Mouse (Mus musculus) midbrain, embryonic 11.5 days (tissue): ENCODE measurements around the gene Ankrd6. TPM values are rescaled to one million over a fixed set of nuclear protein-coding genes. Genes with fewer than 3 reads are reported as not detected.

ENCODE experiments used
- ATAC-seq: fragments of 200-750 bp; cut with Nextera tagmentation; 2 replicates; pipeline ENCODE4 v1.8.0; 2017; ENCODE audit warnings: moderate TSS enrichment, moderate library complexity; ENCODE audit not compliant: low FRiP score
- DNase-seq: peaks from one replicate; pipeline ENCODE4 v3.0.0; 2015; ENCODE audit warnings: low spot score; ENCODE audit errors: missing footprints
- H3K27ac ChIP-seq: fragments of 300-500 bp; sonication (generic); 2 replicates; pipeline ENCODE4 v1.5.1; 2014; ENCODE audit warnings: low read depth, low read length
- H3K27me3 ChIP-seq: fragments of 300-500 bp; sonication (generic); 2 replicates; pipeline ENCODE4 v1.6.1; 2014; ENCODE audit warnings: mild to moderate bottlenecking, low read length, moderate library complexity, mixed read lengths; ENCODE audit not compliant: control insufficient read depth, insufficient read depth
- H3K36me3 ChIP-seq: fragments of 300-500 bp; sonication (generic); 2 replicates; pipeline ENCODE4 v1.6.1; 2014; ENCODE audit warnings: mild to moderate bottlenecking, low read length, moderate library complexity, mixed read lengths; ENCODE audit not compliant: control insufficient read depth, insufficient read depth
- H3K4me1 ChIP-seq: fragments of 300-500 bp; sonication (generic); 2 replicates; pipeline ENCODE4 v1.6.1; 2014; ENCODE audit warnings: low read length; ENCODE audit not compliant: control insufficient read depth, insufficient read depth
- H3K4me2 ChIP-seq: fragments of 300-500 bp; sonication (generic); 2 replicates; pipeline ENCODE4 v1.6.1; 2014; ENCODE audit warnings: mild to moderate bottlenecking, moderate library complexity
- H3K4me3 ChIP-seq: fragments of 300-500 bp; sonication (generic); 2 replicates; pipeline ENCODE4 v1.5.1; 2014; ENCODE audit warnings: low read depth, low read length
- H3K9ac ChIP-seq: fragments of 300-500 bp; sonication (generic); 2 replicates; pipeline ENCODE4 v1.6.1; 2014; ENCODE audit warnings: low read length
- H3K9me3 ChIP-seq: fragments of 300-500 bp; sonication (generic); 2 replicates; pipeline ENCODE4 v1.6.1; 2016; ENCODE audit warnings: low read length; ENCODE audit not compliant: control insufficient read depth
- WGBS: fragments of 180-500 bp; shearing (Covaris S2); extraction: QIAGEN DNeasy Blood & Tissue Kit; methylation state at CpG from one replicate; pipeline ENCODE4 v1.1.7; 2014; 5-methylcytosine and 5-hydroxymethylcytosine counted together
- polyA plus RNA-seq: library from polyadenylated mRNA; unstranded; fragments of >200 nt; fragmentation: Nextera tagmentation; extraction: Ambion mirVana; gene quantifications from 2 replicates; pipeline ENCODE4 v1.2.1, GENCODE M21; 2014

Ankrd6 gene
- polyA plus RNA-seq, 1 experiment from 2014 or later: 33.2 TPM

GRCm38 (mm10) chr4:32903826-32904225 is 46.8 kb downstream of the Ankrd6 start:
- Histone ChIP-seq H3K36me3 (no peaks in the 10 kb centered on the region), H3K9me3 (no peaks in the 10 kb centered on the region), H3K4me3 (no peak overlapping the region), H3K9ac (no peak overlapping the region), H3K4me2 (no peak overlapping the region), H3K4me1 (no peaks in the 10 kb centered on the region), H3K27ac (no peak overlapping the region), H3K27me3 (no peaks in the 10 kb centered on the region)
- no peak for DNase-seq
- WGBS: 94% methylated on average over 7 of the region's 7 CpGs
- no peak for ATAC-seq

- Histone ChIP-seq H3K4me2 (no peak overlapping the region), H3K4me1 (no peaks in the 10 kb centered on the region), H3K9me3 (no peaks in the 10 kb centered on the region), H3K36me3 (no peaks in the 10 kb centered on the region), H3K27ac (no peak overlapping the region), H3K27me3 (no peaks in the 10 kb centered on the region), H3K9ac (no peak overlapping the region), H3K4me3 (no peak overlapping the region)
- ATAC-seq (no peak), DNase-seq (no peak)
- 47% methylated on average over 4 of the region's 4 CpGs for WGBS
Measured at GRCm38 (mm10) chr4:32899051-32899450, 51.6 kb downstream of the Ankrd6 start.

GRCm38 (mm10) chr4:32891341-32891740 is 59.3 kb downstream of the Ankrd6 start:
- no peak for ATAC-seq
- H3K4me1 ChIP-seq: no peaks in the 10 kb centered on the region
- DNase-seq: no peak
- H3K4me3 ChIP-seq: no peak overlapping the region
- H3K9ac ChIP-seq: no peak overlapping the region
- no peaks in the 10 kb centered on the region for H3K36me3 ChIP-seq
- WGBS: 88% methylated on average over 10 of the region's 10 CpGs
- H3K27me3 ChIP-seq: no peaks in the 10 kb centered on the region
- H3K4me2 ChIP-seq: no peak overlapping the region
- H3K9me3 ChIP-seq: no peaks in the 10 kb centered on the region
- no peak overlapping the region for H3K27ac ChIP-seq

GRCm38 (mm10) chr4:32890735-32891098 is 59.9 kb downstream of the Ankrd6 start:
- Histone ChIP-seq H3K4me1 (no peaks in the 10 kb centered on the region), H3K27me3 (no peaks in the 10 kb centered on the region), H3K4me3 (no peak overlapping the region), H3K9ac (no peak overlapping the region), H3K27ac (no peak overlapping the region), H3K36me3 (no peaks in the 10 kb centered on the region), H3K9me3 (no peaks in the 10 kb centered on the region), H3K4me2 (no peak overlapping the region)
- ATAC-seq: no peak
- 78% methylated on average over 5 of the region's 5 CpGs for WGBS
- DNase-seq: no peak

- Histone ChIP-seq H3K27me3 (no peaks in the 10 kb centered on the region), H3K9me3 (no peaks in the 10 kb centered on the region), H3K4me3 (no peak overlapping the region), H3K4me1 (no peaks in the 10 kb centered on the region), H3K4me2 (no peak overlapping the region), H3K36me3 (no peaks in the 10 kb centered on the region), H3K9ac (no peak overlapping the region), H3K27ac (no peak overlapping the region)
- no peak for DNase-seq
- WGBS: 74% methylated on average over 10 of the region's 10 CpGs
- ATAC-seq: no peak
Measured at GRCm38 (mm10) chr4:32889996-32890734, 60.5 kb downstream of the Ankrd6 start.

- no peaks in the 10 kb centered on the region for H3K36me3 ChIP-seq
- H3K27ac ChIP-seq: peak overlapping the region; percentile 25; the same call in 1 of the 2 replicates
- H3K9me3 ChIP-seq: no peaks in the 10 kb centered on the region
- no peak overlapping the region for H3K4me2 ChIP-seq
- no peak overlapping the region for H3K9ac ChIP-seq
- DNase-seq: no peak
- H3K4me1 ChIP-seq: no peaks in the 10 kb centered on the region
- ATAC-seq: peak; percentile 33; the same call in 1 of the 2 replicates
- H3K27me3 ChIP-seq: no peaks in the 10 kb centered on the region
- H3K4me3 ChIP-seq: no peak overlapping the region
- 71% methylated on average over 11 of the region's 11 CpGs for WGBS
Measured at GRCm38 (mm10) chr4:32889246-32889645, 61.4 kb downstream of the Ankrd6 start.

- 93% methylated on average over 3 of the region's 3 CpGs for WGBS
- ATAC-seq: no peak
Measured at GRCm38 (mm10) chr4:32886479-32886878, 64.2 kb downstream of the Ankrd6 start.

GRCm38 (mm10) chr4:32884599-32884998 is 66.0 kb downstream of the Ankrd6 start:
- no peak overlapping the region for H3K9ac ChIP-seq
- H3K4me1 ChIP-seq: no peaks in the 10 kb centered on the region
- H3K9me3 ChIP-seq: no peaks in the 10 kb centered on the region
- no peak overlapping the region for H3K4me3 ChIP-seq
- no peak overlapping the region for H3K27ac ChIP-seq
- H3K4me2 ChIP-seq: no peak overlapping the region
- no peaks in the 10 kb centered on the region for H3K27me3 ChIP-seq
- WGBS: 67% methylated on average over 9 of the region's 9 CpGs
- DNase-seq: no peak
- ATAC-seq: no peak
- 0 out of 2 replicates have a peak, but pooled peaks cover 3% of the 10 kb centered on the region for H3K36me3 ChIP-seq

More at GRCm38 (mm10) chr4:32886479-32886878, 64.2 kb downstream of the Ankrd6 start:
- Histone ChIP-seq H3K27ac (no peak overlapping the region), H3K36me3 (0 out of 2 replicates have a peak, but pooled peaks cover 3% of the 10 kb centered on the region), H3K9me3 (no peaks in the 10 kb centered on the region), H3K27me3 (no peaks in the 10 kb centered on the region), H3K9ac (no peak overlapping the region), H3K4me1 (no peaks in the 10 kb centered on the region), H3K4me3 (no peak overlapping the region), H3K4me2 (no peak overlapping the region)
- no peak for DNase-seq

GRCm38 (mm10) chr4:32881001-32881400 is 69.6 kb downstream of the Ankrd6 start:
- 0 out of 2 replicates have a peak, but pooled peaks cover 3% of the 10 kb centered on the region for H3K36me3 ChIP-seq
- no peak overlapping the region for H3K4me2 ChIP-seq
- no peak overlapping the region for H3K27ac ChIP-seq
- no peak overlapping the region for H3K4me3 ChIP-seq
- ATAC-seq (no peak), DNase-seq (no peak)
- H3K4me1 ChIP-seq: no peaks in the 10 kb centered on the region
- 86% methylated on average over 4 of the region's 4 CpGs for WGBS
- no peaks in the 10 kb centered on the region for H3K27me3 ChIP-seq
- no peaks in the 10 kb centered on the region for H3K9me3 ChIP-seq
- H3K9ac ChIP-seq: no peak overlapping the region
